Mouse (Mus musculus): ENCODE data around the gene Agbl4. TPM values are rescaled to one million over a fixed set of nuclear protein-coding genes. Genes with fewer than 3 reads are reported as not detected.

The Agbl4 gene
- total and polyA plus RNA-seq, 3 experiments: not detected

- H3K4me3 ChIP-seq (ENCODE audit: control insufficient read depth in 1 of 2, insufficient read depth in 1 of 2, low read depth in 2 of 2, low read length in 2 of 2): no peak overlapping the region
- H3K27me3 ChIP-seq (ENCODE audit: control insufficient read depth in 1 of 2, insufficient read depth in 2 of 2, low read length in 2 of 2): no peaks in the 10 kb centered on the region
- H3K9me3 ChIP-seq (replicated peaks; ENCODE audit: insufficient read depth, low read length): no peaks in the 10 kb centered on the region
- no peak overlapping the region for H3K27ac ChIP-seq (ENCODE audit: control insufficient read depth, low read depth, low read length)
- no peaks in the 10 kb centered on the region for H3K36me3 ChIP-seq (ENCODE audit: control insufficient read depth in 1 of 2, insufficient read depth in 2 of 2, low read length in 2 of 2)
- peak; percentile 12 for DNase-seq (ENCODE audit: low read depth, low spot score)
- peak; percentile 46 for TF ChIP-seq SMC3 (IDR thresholded peaks at IDR 0.05; ENCODE audit: low read depth, low read length)
- peak; percentile 35 to 60 (median 42) for TF ChIP-seq CTCF (IDR thresholded peaks at IDR 0.05 in 2 of 3, conservative IDR thresholded peaks at IDR 0.05 in 1 of 3; ENCODE audit: control insufficient read depth in 1 of 3, insufficient read depth in 1 of 3, low read depth in 2 of 3, low read length in 3 of 3, poor library complexity in 1 of 3, severe bottlenecking in 1 of 3)
- TF ChIP-seq BHLHE40 (IDR thresholded peaks at IDR 0.05; ENCODE audit: borderline replicate concordance, low read depth, low read length): no peak
- TF ChIP-seq ETS1 (IDR thresholded peaks at IDR 0.05; ENCODE audit: low read depth, low read length): no peak
- TF ChIP-seq UBTF (IDR thresholded peaks at IDR 0.05; ENCODE audit: borderline replicate concordance, insufficient read depth, low read depth, low read length): no peak
- no peaks in the 10 kb centered on the region for H3K4me1 ChIP-seq (ENCODE audit: control insufficient read depth in 1 of 2, insufficient read depth in 2 of 2, low read length in 2 of 2)
- no peak overlapping the region for H3K9ac ChIP-seq (ENCODE audit: control insufficient read depth, low read depth, low read length, poor library complexity, severe bottlenecking)
- no peaks in the 10 kb centered on the region for H3K79me2 ChIP-seq (ENCODE audit: control insufficient read depth, insufficient read depth, low read length, poor library complexity)
These were observed 1289.5 kb downstream of the Agbl4 start for GRCm38 (mm10) chr4:111686951-111687350.

- H3K27ac ChIP-seq (ENCODE audit: control insufficient read depth, low read depth, low read length): no peak overlapping the region
- DNase-seq (ENCODE audit: low read depth, low spot score): peak; percentile 27
- no peaks in the 10 kb centered on the region for H3K36me3 ChIP-seq (ENCODE audit: control insufficient read depth in 1 of 2, insufficient read depth in 2 of 2, low read length in 2 of 2)
- H3K9me3 ChIP-seq (replicated peaks; ENCODE audit: insufficient read depth, low read length): no peaks in the 10 kb centered on the region
- H3K27me3 ChIP-seq (ENCODE audit: control insufficient read depth in 1 of 2, insufficient read depth in 2 of 2, low read length in 2 of 2): no peaks in the 10 kb centered on the region
- no peak overlapping the region for H3K9ac ChIP-seq (ENCODE audit: control insufficient read depth, low read depth, low read length, poor library complexity, severe bottlenecking)
- no peak overlapping the region for H3K4me3 ChIP-seq (ENCODE audit: control insufficient read depth in 1 of 2, insufficient read depth in 1 of 2, low read depth in 2 of 2, low read length in 2 of 2)
- H3K79me2 ChIP-seq (ENCODE audit: control insufficient read depth, insufficient read depth, low read length, poor library complexity): no peaks in the 10 kb centered on the region
- TF ChIP-seq CTCF (IDR thresholded peaks at IDR 0.05 in 2 of 3, conservative IDR thresholded peaks at IDR 0.05 in 1 of 3; ENCODE audit: control insufficient read depth in 1 of 3, insufficient read depth in 1 of 3, low read depth in 2 of 3, low read length in 3 of 3, poor library complexity in 1 of 3, severe bottlenecking in 1 of 3) (peak; percentile 44 to 70 (median 52)), POLR2A (IDR thresholded peaks at IDR 0.05; ENCODE audit: control insufficient read depth in 1 of 2, insufficient read depth in 1 of 2, low read depth in 1 of 2, low read length in 2 of 2, poor library complexity in 1 of 2) (no peak)
- no peaks in the 10 kb centered on the region for H3K4me1 ChIP-seq (ENCODE audit: control insufficient read depth in 1 of 2, insufficient read depth in 2 of 2, low read length in 2 of 2)
These were observed 1290.2 kb downstream of the Agbl4 start for GRCm38 (mm10) chr4:111687613-111688012.

GRCm38 (mm10) chr4:111691057-111691543, 1293.6 kb downstream of the Agbl4 start:
- Histone ChIP-seq H3K27me3 (ENCODE audit: control insufficient read depth in 1 of 2, insufficient read depth in 2 of 2, low read length in 2 of 2) (no peaks in the 10 kb centered on the region), H3K4me3 (ENCODE audit: control insufficient read depth in 1 of 2, insufficient read depth in 1 of 2, low read depth in 2 of 2, low read length in 2 of 2) (no peak overlapping the region), H3K36me3 (ENCODE audit: control insufficient read depth in 1 of 2, insufficient read depth in 2 of 2, low read length in 2 of 2) (no peaks in the 10 kb centered on the region), H3K4me1 (ENCODE audit: control insufficient read depth in 1 of 2, insufficient read depth in 2 of 2, low read length in 2 of 2) (no peaks in the 10 kb centered on the region), H3K9me3 (replicated peaks; ENCODE audit: insufficient read depth, low read length) (no peaks in the 10 kb centered on the region), H3K27ac (ENCODE audit: control insufficient read depth, low read depth, low read length) (no peak overlapping the region), H3K9ac (ENCODE audit: control insufficient read depth, low read depth, low read length, poor library complexity, severe bottlenecking) (no peak overlapping the region), H3K79me2 (ENCODE audit: control insufficient read depth, insufficient read depth, low read length, poor library complexity) (no peaks in the 10 kb centered on the region)
- DNase-seq (ENCODE audit: low read depth, low spot score): no peak
- TF ChIP-seq ZNF384 (IDR thresholded peaks at IDR 0.05; ENCODE audit: low read depth, low read length) (no peak), EP300 (IDR thresholded peaks at IDR 0.05; ENCODE audit: low read depth in 1 of 2, low read length in 2 of 2) (no peak), MYB (IDR thresholded peaks at IDR 0.05; ENCODE audit: low read depth, low read length) (no peak), USF2 (IDR thresholded peaks at IDR 0.05; ENCODE audit: borderline replicate concordance in 1 of 2, insufficient read depth in 1 of 2, low read depth in 1 of 2, low read length in 2 of 2) (no peak), MXI1 (IDR thresholded peaks at IDR 0.05; ENCODE audit: low read depth, low read length) (no peak), MAX (IDR thresholded peaks at IDR 0.05; ENCODE audit: low read length) (no peak), TBP (IDR thresholded peaks at IDR 0.05; ENCODE audit: low read depth, low read length) (no peak), CHD1 (IDR thresholded peaks at IDR 0.05; ENCODE audit: low read depth, low read length) (no peak), NRF1 (IDR thresholded peaks at IDR 0.05; ENCODE audit: insufficient read depth, low read depth, low read length, poor library complexity, severe bottlenecking) (no peak), MEF2A (IDR thresholded peaks at IDR 0.05; ENCODE audit: extremely low read depth, insufficient replicate concordance, low read depth, low read length, poor library complexity, severe bottlenecking) (no peak), GATA1 (IDR thresholded peaks at IDR 0.05; ENCODE audit: low read depth, low read length) (no peak), ELF1 (IDR thresholded peaks at IDR 0.05; ENCODE audit: low read depth, low read length) (no peak), SMC3 (IDR thresholded peaks at IDR 0.05; ENCODE audit: low read depth, low read length) (no peak), POLR2AphosphoS2 (IDR thresholded peaks at IDR 0.05; ENCODE audit: low read length) (no peak), POLR2AphosphoS5 (IDR thresholded peaks at IDR 0.05; ENCODE audit: borderline replicate concordance, low read depth, low read length) (no peak), CTCF (IDR thresholded peaks at IDR 0.05 in 2 of 3, conservative IDR thresholded peaks at IDR 0.05 in 1 of 3; ENCODE audit: control insufficient read depth in 1 of 3, insufficient read depth in 1 of 3, low read depth in 2 of 3, low read length in 3 of 3, poor library complexity in 1 of 3, severe bottlenecking in 1 of 3) (no peak), MAFK (IDR thresholded peaks at IDR 0.05; ENCODE audit: borderline replicate concordance, low read depth, low read length) (no peak), POLR2A (IDR thresholded peaks at IDR 0.05; ENCODE audit: control insufficient read depth in 1 of 2, insufficient read depth in 1 of 2, low read depth in 1 of 2, low read length in 2 of 2, poor library complexity in 1 of 2) (no peak)
